Comparison of ENCODE assay signal across 28 mouse cellular contexts in the genomic region with DNA sequence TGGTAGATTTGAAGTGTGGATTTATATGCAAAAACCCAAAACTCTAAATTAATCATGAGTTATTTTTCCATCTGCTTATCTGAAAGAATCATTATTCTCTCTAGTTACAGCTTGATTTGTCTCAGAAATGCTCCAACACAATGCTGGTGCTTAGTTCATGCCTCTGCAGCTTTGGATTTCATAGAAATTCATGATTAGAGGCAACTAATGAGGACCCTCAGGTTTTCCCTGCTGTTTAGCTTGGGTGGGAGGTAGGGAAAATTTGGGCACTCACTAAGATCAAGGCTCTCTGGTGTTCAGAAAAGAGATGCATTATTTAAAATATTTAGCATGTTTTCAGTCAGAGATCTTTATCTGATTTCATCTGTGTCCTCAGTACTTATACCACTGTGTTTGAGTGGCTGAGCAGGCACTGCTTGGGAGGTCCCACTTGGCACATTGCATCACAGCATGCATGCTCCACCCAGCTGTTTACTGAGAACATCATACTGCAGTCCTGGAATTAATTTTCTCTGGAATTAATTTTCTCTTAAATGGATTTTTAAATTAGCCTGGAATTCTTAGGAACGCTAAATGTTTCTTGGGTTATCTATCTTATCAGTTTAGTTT.
DNase-seq lines count a peak whose midpoint lies in the region; ATAC-seq lines count a peak whose summit lies in the region.
"Had no signal": no experiment of that assay in that cellular context is flagged by ENCODE, and none has a peak within 500 bp of the region (broad histone marks: within the 10 kb centered on the region; RNA-seq: fewer than 3 reads in every experiment).

No protein-coding gene starts in this region.

- peak; percentile 4 to 26 for DNase-seq in cerebellum, postnatal 10 days
- no peak for DNase-seq in forebrain, embryonic 10.5 days (ENCODE audit: extremely low spot score, low spot score)
- DNase-seq in left cerebral cortex, postnatal 4 days, result peak; percentile 30
- no peak for DNase-seq in left cerebral cortex, postnatal 14 days (ENCODE audit: low spot score in 2 of 2)
- DNase-seq: adrenal gland, adult 2 months; adrenal gland, postnatal 36 days; cerebellum, adult 9-10 months; embryo, embryonic 11 days; gastrocnemius, postnatal 14 days; heart, postnatal 14 days; layer of hippocampus, postnatal 36 days; liver; lung, adult 2 months; lung, postnatal 10 days; thymus, adult 2 months; thymus, postnatal 36 days had no signal

- H3K4me3 ChIP-seq in forebrain, embryonic 16.5 days (replicated peaks; ENCODE audit: low read length), result no peak overlapping the region
- no peak overlapping the region for H3K4me3 ChIP-seq in forebrain, embryonic 10.5 days
- H3K4me3 ChIP-seq in neural tube, embryonic 14.5 days (ENCODE audit: low read depth, low read length), result no peak overlapping the region
- no peak overlapping the region for H3K4me3 ChIP-seq in neural tube, embryonic 15.5 days (replicated peaks)
- H3K4me3 ChIP-seq: embryonic facial prominence, embryonic 13.5 days; erythroblast, embryonic 14.5 days; hindbrain, embryonic 10.5 days had no signal

- no peak overlapping the region for H3K27ac ChIP-seq in forebrain, embryonic 16.5 days (ENCODE audit: low read length)
- H3K27ac ChIP-seq in forebrain, embryonic 10.5 days, result no peak overlapping the region
- H3K27ac ChIP-seq in neural tube, embryonic 14.5 days (ENCODE audit: low read depth, low read length), result no peak overlapping the region
- no peak overlapping the region for H3K27ac ChIP-seq in neural tube, embryonic 15.5 days (replicated peaks)
- H3K27ac ChIP-seq: embryonic facial prominence, embryonic 13.5 days; hindbrain, embryonic 10.5 days; liver, embryonic 14.5 days; macrophage had no signal

- no peaks in the 10 kb centered on the region for H3K9me3 ChIP-seq in forebrain, embryonic 16.5 days (ENCODE audit: control insufficient read depth, low read length)
- no peaks in the 10 kb centered on the region for H3K9me3 ChIP-seq in forebrain, embryonic 10.5 days
- H3K9me3 ChIP-seq in neural tube, embryonic 14.5 days (ENCODE audit: control insufficient read depth, low read length), result no peaks in the 10 kb centered on the region
- no peaks in the 10 kb centered on the region for H3K9me3 ChIP-seq in neural tube, embryonic 15.5 days (replicated peaks)
- H3K9me3 ChIP-seq: embryonic facial prominence, embryonic 13.5 days; hindbrain, embryonic 10.5 days had no signal

- no peaks in the 10 kb centered on the region for H3K27me3 ChIP-seq in forebrain, embryonic 16.5 days (replicated peaks; ENCODE audit: control insufficient read depth, insufficient read depth, low read length)
- H3K27me3 ChIP-seq in forebrain, embryonic 10.5 days (ENCODE audit: poor library complexity, severe bottlenecking), result no peaks in the 10 kb centered on the region
- no peaks in the 10 kb centered on the region for H3K27me3 ChIP-seq in neural tube, embryonic 14.5 days (ENCODE audit: control insufficient read depth, insufficient read depth, low read length)
- no peaks in the 10 kb centered on the region for H3K27me3 ChIP-seq in neural tube, embryonic 15.5 days (replicated peaks)
- H3K27me3 ChIP-seq: CH12.LX; embryonic facial prominence, embryonic 13.5 days had no signal

- ATAC-seq in cerebellum, adult (ENCODE audit: insufficient number of reproducible peaks, low FRiP score, low TSS enrichment), result no peak
- peak; percentile 61; the same call in 1 of the 2 replicates for ATAC-seq in forebrain, embryonic 16.5 days
- ATAC-seq in neural tube, embryonic 14.5 days (ENCODE audit: low read depth), result peak; percentile 77; the same call in 1 of the 2 replicates
- ATAC-seq in neural tube, embryonic 15.5 days (ENCODE audit: low FRiP score), result no peak; the same call in 1 of the 2 replicates
- ATAC-seq: activated CD4-positive, CD25-positive, alpha-beta regulatory T cell, adult 4 months; intestine, postnatal 0 days had no signal

- 61% methylated on average over 1 of the region's 1 CpGs for WGBS in forebrain, embryonic 16.5 days
- WGBS in forebrain, embryonic 10.5 days, result 98% methylated on average over 1 of the region's 1 CpGs
- 62% methylated on average over 1 of the region's 1 CpGs for WGBS in neural tube, embryonic 14.5 days
- WGBS in neural tube, embryonic 15.5 days, result 48% methylated on average over 1 of the region's 1 CpGs

- no peak overlapping the region for H3K9ac ChIP-seq in forebrain, embryonic 16.5 days (replicated peaks; ENCODE audit: low read depth, low read length)
- H3K9ac ChIP-seq in neural tube, embryonic 14.5 days (replicated peaks; ENCODE audit: low read depth, low read length), result no peak overlapping the region
- H3K9ac ChIP-seq in neural tube, embryonic 15.5 days (replicated peaks), result no peak overlapping the region
- H3K9ac ChIP-seq: embryonic facial prominence, embryonic 13.5 days; liver, embryonic 14.5 days had no signal

- no peak overlapping the region for H3K4me2 ChIP-seq in forebrain, embryonic 16.5 days (ENCODE audit: low read length)
- no peak overlapping the region for H3K4me2 ChIP-seq in neural tube, embryonic 14.5 days (ENCODE audit: low read depth, low read length)
- no peak overlapping the region for H3K4me2 ChIP-seq in neural tube, embryonic 15.5 days
- H3K4me2 ChIP-seq: embryonic facial prominence, embryonic 13.5 days had no signal

- intact Hi-C loops in left cerebral cortex, postnatal 4 days (cut with DNase I), result no loop called here
- intact Hi-C loops in left cerebral cortex, postnatal 14 days (cut with DNase I), result no loop called here

- H3K36me3 ChIP-seq in forebrain, embryonic 16.5 days (ENCODE audit: control insufficient read depth, insufficient read depth), result no peaks in the 10 kb centered on the region
- no peaks in the 10 kb centered on the region for H3K36me3 ChIP-seq in forebrain, embryonic 10.5 days (replicated peaks)
- no peaks in the 10 kb centered on the region for H3K36me3 ChIP-seq in neural tube, embryonic 14.5 days (ENCODE audit: control insufficient read depth, insufficient read depth, low read length)
- H3K36me3 ChIP-seq in neural tube, embryonic 15.5 days, result no peaks in the 10 kb centered on the region
- H3K36me3 ChIP-seq: embryonic facial prominence, embryonic 13.5 days; hindbrain, embryonic 10.5 days had no signal

- H3K4me1 ChIP-seq in forebrain, embryonic 16.5 days (replicated peaks; ENCODE audit: control insufficient read depth, insufficient read depth, low read length), result no peaks in the 10 kb centered on the region
- H3K4me1 ChIP-seq in forebrain, embryonic 10.5 days, result no peaks in the 10 kb centered on the region
- no peaks in the 10 kb centered on the region for H3K4me1 ChIP-seq in neural tube, embryonic 14.5 days (ENCODE audit: control insufficient read depth, insufficient read depth, low read length)
- H3K4me1 ChIP-seq in neural tube, embryonic 15.5 days, result no peaks in the 10 kb centered on the region
- H3K4me1 ChIP-seq: embryonic facial prominence, embryonic 13.5 days; hindbrain, embryonic 10.5 days had no signal

Comparison
In these comparisons a context has a peak if more than half of its experiments do, and no peak if none do; other contexts are left out.
1. DNase-seq: peak in cerebellum, postnatal 10 days (2 of 2) and left cerebral cortex, postnatal 4 days (single experiment); none in forebrain, embryonic 10.5 days (single experiment) and left cerebral cortex, postnatal 14 days (0 of 2).
2. ATAC-seq: peak in forebrain, embryonic 16.5 days (single experiment) and neural tube, embryonic 14.5 days (single experiment); none in cerebellum, adult (single experiment) and neural tube, embryonic 15.5 days (single experiment).